Mouse (Mus musculus) intestine, postnatal 0 days (tissue): ENCODE results near the gene Tspan9. TPM values are rescaled to one million over a fixed set of nuclear protein-coding genes. Genes with fewer than 3 reads are reported as not detected.
A peak's percentile ranks its signal among the peaks of the same experiment; 100 is the strongest.

Source experiments
- ATAC-seq: fragments of 200-750 bp; cut with Nextera tagmentation; 2 replicates; pipeline ENCODE4 v1.8.0; 2017; ENCODE audit warnings: mild to moderate bottlenecking, moderate TSS enrichment, moderate library complexity
- H3K27ac ChIP-seq: fragments of 300-500 bp; sonication (generic); 2 replicates; pipeline ENCODE4 v1.5.1; 2014; ENCODE audit warnings: mild to moderate bottlenecking, low read depth, low read length, moderate library complexity
- H3K27me3 ChIP-seq: fragments of 300-500 bp; sonication (generic); replicated peaks from 2 replicates; pipeline ENCODE4 v1.6.1; 2014; ENCODE audit warnings: low read length, mixed read lengths; ENCODE audit not compliant: control insufficient read depth, insufficient read depth
- H3K36me3 ChIP-seq: fragments of 300-500 bp; sonication (generic); 2 replicates; pipeline ENCODE4 v1.6.1; 2014; ENCODE audit warnings: mild to moderate bottlenecking, moderate library complexity; ENCODE audit not compliant: control insufficient read depth, insufficient read depth
- H3K4me1 ChIP-seq: fragments of 300-500 bp; sonication (generic); replicated peaks from 2 replicates; pipeline ENCODE4 v1.6.1; 2014; ENCODE audit warnings: antibody characterized with exemption, low read length, mixed read lengths; ENCODE audit not compliant: control insufficient read depth, insufficient read depth
- H3K4me2 ChIP-seq: fragments of 300-500 bp; sonication (generic); replicated peaks from 2 replicates; pipeline ENCODE4 v1.6.1; 2014; ENCODE audit warnings: low read depth, mild to moderate bottlenecking, moderate library complexity
- H3K4me3 ChIP-seq: fragments of 300-500 bp; sonication (generic); 2 replicates; pipeline ENCODE4 v1.5.1; 2014; ENCODE audit warnings: low read depth, low read length
- H3K9ac ChIP-seq: fragments of 300-500 bp; sonication (generic); 2 replicates; pipeline ENCODE4 v1.6.1; 2014; ENCODE audit warnings: mild to moderate bottlenecking, low read depth, low read length
- H3K9me3 ChIP-seq: fragments of 300-500 bp; sonication (generic); 2 replicates; pipeline ENCODE4 v1.6.1; 2016; ENCODE audit warnings: mixed run types; ENCODE audit not compliant: control insufficient read depth
- CTCF ChIP-seq: sonication (generic); IDR thresholded peaks from 2 replicates; pipeline ENCODE4 v1.5.1; 2016; ENCODE audit warnings: low read depth, mild to moderate bottlenecking, control low read depth, antibody characterized with exemption, moderate library complexity
- WGBS: fragments of 180-500 bp; shearing (Covaris S2); extraction: QIAGEN DNeasy Blood & Tissue Kit; methylation state at CpG from one replicate; pipeline ENCODE4 v1.1.7; 2014; 5-methylcytosine and 5-hydroxymethylcytosine counted together
- polyA plus RNA-seq: library from polyadenylated mRNA; unstranded; fragments of >200 nt; fragmentation: Nextera tagmentation; extraction: Ambion mirVana; gene quantifications from 2 replicates; pipeline ENCODE4 v1.2.1, GENCODE M21; 2015

Gene Tspan9
- polyA plus RNA-seq, 1 experiment from 2014 or later: 55.5 TPM

- TF ChIP-seq CTCF: no peak
- Histone ChIP-seq H3K36me3 (no peaks in the 10 kb centered on the region), H3K9ac (no peak overlapping the region), H3K9me3 (no peaks in the 10 kb centered on the region), H3K4me1 (0 out of 2 replicates have a peak, but pooled peaks cover 3% of the 10 kb centered on the region), H3K4me3 (no peak overlapping the region), H3K27me3 (peaks cover 27% of the 10 kb centered on the region), H3K4me2 (no peak overlapping the region), H3K27ac (no peak overlapping the region)
- 73% methylated on average over 2 of the region's 2 CpGs for WGBS
- no peak for ATAC-seq
Observed at GRCm38 (mm10) chr6:128031584-128031983, 111.8 kb downstream of the Tspan9 start.

- H3K4me3 ChIP-seq: no peak overlapping the region
- no peaks in the 10 kb centered on the region for H3K36me3 ChIP-seq
- H3K27ac ChIP-seq: no peak overlapping the region
- H3K4me2 ChIP-seq: no peak overlapping the region
- no peak for ATAC-seq
- WGBS: 75% methylated on average over 4 of the region's 4 CpGs
- no peak overlapping the region for H3K9ac ChIP-seq
- 0 out of 2 replicates have a peak, but pooled peaks cover 3% of the 10 kb centered on the region for H3K4me1 ChIP-seq
- peaks cover 27% of the 10 kb centered on the region for H3K27me3 ChIP-seq
- H3K9me3 ChIP-seq: no peaks in the 10 kb centered on the region
- no peak for TF ChIP-seq CTCF
Observed at GRCm38 (mm10) chr6:128031096-128031495, 112.3 kb downstream of the Tspan9 start.

GRCm38 (mm10) chr6:128030475-128030874 is 112.9 kb downstream of the Tspan9 start:
- H3K4me2 ChIP-seq: no peak overlapping the region
- WGBS: 88% methylated on average over 6 of the region's 6 CpGs
- H3K4me1 ChIP-seq: 0 out of 2 replicates have a peak, but pooled peaks cover 3% of the 10 kb centered on the region
- no peak overlapping the region for H3K27ac ChIP-seq
- TF ChIP-seq CTCF: no peak
- H3K4me3 ChIP-seq: no peak overlapping the region
- no peak for ATAC-seq
- H3K27me3 ChIP-seq: peaks cover 27% of the 10 kb centered on the region
- no peak overlapping the region for H3K9ac ChIP-seq
- no peaks in the 10 kb centered on the region for H3K36me3 ChIP-seq
- H3K9me3 ChIP-seq: no peaks in the 10 kb centered on the region

- ATAC-seq: no peak
- WGBS: 87% methylated on average over 9 of the region's 9 CpGs
Observed at GRCm38 (mm10) chr6:128029517-128030348, 113.7 kb downstream of the Tspan9 start.

GRCm38 (mm10) chr6:128028116-128028940 is 115.1 kb downstream of the Tspan9 start:
- H3K27ac ChIP-seq: no peak overlapping the region
- H3K4me3 ChIP-seq: no peak overlapping the region
- H3K9ac ChIP-seq: no peak overlapping the region
- no peaks in the 10 kb centered on the region for H3K36me3 ChIP-seq
- 57% methylated on average over 10 of the region's 10 CpGs for WGBS
- no peaks in the 10 kb centered on the region for H3K9me3 ChIP-seq
- peaks cover 7% of the 10 kb centered on the region; the same call in 1 of the 2 replicates for H3K27me3 ChIP-seq
- no peaks in the 10 kb centered on the region for H3K4me1 ChIP-seq
- TF ChIP-seq CTCF: peak; percentile 68
- no peak overlapping the region for H3K4me2 ChIP-seq
- ATAC-seq: no peak

More at GRCm38 (mm10) chr6:128029517-128030348, 113.7 kb downstream of the Tspan9 start:
- Histone ChIP-seq H3K27ac (no peak overlapping the region), H3K9ac (no peak overlapping the region), H3K36me3 (no peaks in the 10 kb centered on the region), H3K4me1 (0 out of 2 replicates have a peak, but pooled peaks cover 3% of the 10 kb centered on the region), H3K27me3 (peaks cover 21% of the 10 kb centered on the region), H3K9me3 (no peaks in the 10 kb centered on the region), H3K4me2 (no peak overlapping the region), H3K4me3 (no peak overlapping the region)
- no peak for TF ChIP-seq CTCF

- TF ChIP-seq CTCF: no peak
- no peak overlapping the region for H3K4me2 ChIP-seq
- ATAC-seq: no peak
- no peaks in the 10 kb centered on the region for H3K36me3 ChIP-seq
- H3K9me3 ChIP-seq: no peaks in the 10 kb centered on the region
- no peak overlapping the region for H3K9ac ChIP-seq
- no peak overlapping the region for H3K4me3 ChIP-seq
- H3K27ac ChIP-seq: no peak overlapping the region
- H3K27me3 ChIP-seq: no peaks in the 10 kb centered on the region
- H3K4me1 ChIP-seq: no peaks in the 10 kb centered on the region
- 90% methylated on average over 8 of the region's 8 CpGs for WGBS
Observed at GRCm38 (mm10) chr6:128025997-128026396, 117.4 kb downstream of the Tspan9 start.
